Mouse (Mus musculus) T-cell, adult 2 months (primary cell): ENCODE data around the gene Slc5a11.

ENCODE experiments used
- DNase-seq: peaks from one replicate; pipeline ENCODE4 v3.0.0; 2022; ENCODE audit warnings: low spot score

Gene Slc5a11

DNA sequence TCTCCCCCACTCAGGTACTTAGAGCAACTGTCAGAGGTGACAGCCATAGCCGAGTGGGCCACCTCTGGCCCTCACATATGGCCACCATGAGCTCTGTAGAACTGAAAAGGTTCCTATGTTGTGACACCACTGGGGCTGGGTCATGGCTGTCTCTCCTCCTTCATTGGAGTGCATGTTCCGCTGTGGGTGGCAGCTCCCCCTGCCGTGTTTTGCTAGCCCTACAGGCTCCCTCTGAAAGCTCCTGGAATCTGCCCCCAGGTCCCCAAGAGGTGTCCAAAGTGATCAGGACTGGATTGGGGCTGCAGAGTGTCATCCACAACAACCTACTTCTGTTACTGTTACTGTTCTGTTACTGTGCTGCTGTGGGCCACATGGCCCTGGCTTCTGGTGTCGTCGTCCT is 2.3 kb upstream of the Slc5a11 start:
- no peak for DNase-seq

DNA sequence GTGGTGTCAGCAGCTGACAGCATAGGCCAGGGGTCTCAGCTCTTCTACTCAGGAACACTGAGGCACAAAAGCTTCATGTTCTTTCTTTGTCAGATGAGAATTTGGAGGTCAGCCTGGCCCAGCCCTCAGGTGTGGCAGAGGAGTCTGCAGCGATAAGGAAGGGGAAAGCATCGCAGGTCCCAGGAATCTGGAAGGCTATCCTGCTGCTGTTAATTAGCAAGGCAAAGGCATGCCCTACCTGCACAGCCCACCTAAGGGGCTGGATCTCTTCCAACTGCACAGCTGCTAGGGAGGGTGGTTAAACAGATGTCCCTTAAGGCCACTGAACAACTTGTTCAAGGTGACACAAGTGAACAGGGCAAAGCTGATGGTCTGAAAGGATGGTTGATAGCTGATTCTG is 558 bp downstream of the Slc5a11 start:
- no peak for DNase-seq

DNA sequence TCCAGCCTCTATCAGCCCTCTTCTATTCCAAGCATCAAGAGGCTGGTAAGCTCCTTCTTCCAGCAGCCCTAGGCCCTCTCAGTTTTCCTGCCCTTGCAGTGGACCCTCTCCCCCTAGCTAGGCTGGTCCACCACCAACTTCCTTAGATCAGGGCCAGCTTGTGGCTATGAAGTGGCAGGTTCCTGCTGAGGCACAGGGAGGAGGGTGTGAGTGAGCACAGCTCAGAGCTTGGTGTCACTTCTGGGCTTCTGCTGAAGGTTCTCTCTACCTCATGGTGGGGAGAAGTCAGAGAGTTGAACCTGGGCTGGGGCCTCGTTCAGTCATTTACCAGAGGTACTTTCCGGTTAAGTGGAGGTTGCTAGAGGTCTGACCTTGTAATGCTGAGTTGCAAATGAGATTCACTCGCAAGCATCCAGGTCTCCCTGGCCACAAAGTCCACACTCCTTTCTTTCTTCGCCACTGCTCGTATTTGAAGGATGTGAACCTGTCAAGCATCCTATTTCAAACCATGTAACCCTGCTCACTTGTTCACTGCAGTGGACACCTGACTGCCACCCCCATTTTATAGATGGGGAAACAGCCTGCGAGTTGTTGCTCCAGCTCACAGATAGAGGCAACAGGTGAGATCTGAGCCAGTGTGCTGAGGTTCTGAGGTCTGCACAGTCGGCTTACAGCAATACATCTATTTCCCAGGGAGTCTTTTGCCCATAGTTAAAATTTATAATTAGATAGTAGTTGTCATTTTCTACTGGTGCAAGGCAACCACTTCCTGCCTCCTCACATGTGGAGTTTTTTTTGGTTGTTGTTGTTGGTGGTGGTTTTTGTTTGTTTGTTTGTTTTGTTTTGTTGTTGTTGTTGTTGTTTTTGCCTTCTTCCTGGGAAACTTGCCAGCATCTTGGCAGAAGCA is 3.1 kb downstream of the Slc5a11 start:
- no peak for DNase-seq

DNA sequence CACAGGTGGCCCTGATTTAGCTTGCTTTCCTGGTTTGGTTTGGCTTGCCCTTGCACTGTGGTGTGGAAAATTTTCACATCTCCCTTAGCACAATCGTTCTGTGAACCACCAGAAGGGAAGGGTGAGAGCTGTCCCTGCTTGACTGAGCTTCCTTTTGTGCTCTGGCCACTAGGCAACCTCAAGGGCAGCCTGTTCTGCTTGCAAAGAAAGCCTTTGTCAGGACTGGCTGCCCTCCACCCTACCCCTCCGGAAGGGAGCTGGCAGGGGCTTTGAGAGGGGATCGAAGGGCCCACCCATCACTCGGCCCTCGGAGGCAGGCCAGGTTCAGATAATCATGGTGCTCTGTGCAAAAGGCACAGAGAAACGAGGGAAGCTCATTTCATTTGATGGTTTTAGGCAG is 4.0 kb downstream of the Slc5a11 start:
- DNase-seq, result no peak

DNA sequence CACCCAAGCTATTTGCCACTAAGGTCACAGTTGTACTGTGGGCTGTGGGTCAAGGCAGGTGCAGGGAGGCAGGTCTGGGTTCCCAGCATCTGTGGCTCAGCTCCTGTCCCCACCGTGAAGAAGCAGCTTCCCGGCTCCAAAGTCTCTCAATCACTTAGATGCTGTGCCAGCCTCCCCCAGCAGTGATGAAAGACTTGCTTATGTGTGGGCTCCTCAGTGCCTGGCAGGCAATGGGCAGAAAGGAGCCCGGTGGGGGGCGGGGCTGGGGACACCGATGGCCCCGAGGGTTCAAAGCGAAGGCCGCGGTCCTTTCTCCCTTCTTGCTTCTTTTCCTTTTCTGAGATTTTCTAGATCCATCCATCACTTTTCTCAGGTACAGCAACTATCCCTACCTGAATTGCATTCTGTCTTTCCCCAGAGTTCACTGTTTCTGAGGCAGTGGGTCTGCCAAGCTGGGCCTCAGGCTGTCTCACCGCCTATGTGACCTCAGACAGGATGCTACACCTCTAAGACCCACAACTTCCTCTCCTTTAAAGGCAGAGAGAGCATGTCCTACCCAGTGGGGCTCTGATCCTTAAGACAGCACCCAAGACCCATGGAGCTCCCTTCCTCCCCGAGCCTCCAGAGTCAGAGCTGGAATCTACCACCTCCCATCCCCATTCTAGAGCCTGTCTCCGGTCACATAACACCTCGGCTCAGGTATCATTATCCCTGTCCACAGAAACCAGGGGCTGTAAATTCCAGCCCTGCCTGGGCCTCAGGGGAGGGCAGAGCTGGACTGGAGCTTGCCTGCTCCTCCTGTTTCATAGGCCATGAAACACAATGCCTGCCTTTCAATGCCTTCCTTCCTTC is 5.4 kb downstream of the Slc5a11 start:
- no peak for DNase-seq

DNA sequence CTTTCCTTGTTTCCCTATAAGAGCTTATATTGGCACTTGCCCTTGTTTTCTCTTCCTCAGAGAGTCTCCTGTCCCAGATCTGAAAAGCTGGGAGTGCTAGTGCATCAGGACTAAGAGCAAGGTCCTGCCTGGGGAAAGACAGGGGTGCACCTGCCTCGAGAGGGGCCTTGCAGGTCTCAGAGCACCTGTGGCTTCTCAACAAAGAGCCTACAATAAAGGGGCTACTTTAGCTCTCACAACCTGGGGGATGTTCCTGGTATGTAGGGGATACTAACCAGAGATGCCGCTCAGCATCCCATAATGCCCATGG is 6.0 kb downstream of the Slc5a11 start:
- DNase-seq, result no peak

DNA sequence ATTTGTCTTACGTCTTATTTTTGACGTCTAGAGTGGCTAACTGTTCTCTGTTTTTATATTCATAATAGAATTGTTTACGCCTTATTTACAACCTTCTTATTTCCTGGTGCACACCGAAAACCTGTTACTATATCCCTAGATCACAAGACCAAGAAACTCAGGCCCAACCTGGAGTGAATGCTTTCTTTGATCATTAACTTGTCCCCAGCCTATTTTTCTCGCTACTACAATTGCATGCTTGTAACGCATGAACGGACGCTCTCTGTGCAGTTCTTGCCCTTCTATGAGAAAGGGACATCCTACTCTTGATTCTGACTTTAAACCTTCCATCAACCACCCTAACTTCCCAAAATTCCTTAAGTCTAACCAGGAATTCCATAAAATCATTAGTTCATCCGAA is 9.5 kb downstream of the Slc5a11 start:
- DNase-seq, result no peak

DNA sequence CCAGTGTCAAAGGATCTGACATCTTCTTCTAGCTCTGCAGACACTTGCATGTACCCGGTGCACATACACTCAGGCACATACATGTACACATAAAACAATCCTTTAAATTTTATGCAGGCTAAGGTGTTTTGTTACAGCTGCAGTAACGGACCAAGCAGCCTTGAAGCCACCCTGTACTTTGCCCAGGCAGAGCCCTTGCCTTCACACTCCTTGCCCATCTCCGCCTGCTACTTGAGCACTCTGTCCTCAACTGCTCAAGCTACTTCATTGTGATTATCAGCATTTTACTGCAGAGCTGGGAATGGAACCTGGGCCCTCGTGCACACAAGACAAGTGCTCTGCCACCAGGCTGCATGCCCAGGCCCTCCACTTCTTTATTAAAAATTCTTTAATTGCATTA is 10.6 kb downstream of the Slc5a11 start:
- no peak for DNase-seq

DNA sequence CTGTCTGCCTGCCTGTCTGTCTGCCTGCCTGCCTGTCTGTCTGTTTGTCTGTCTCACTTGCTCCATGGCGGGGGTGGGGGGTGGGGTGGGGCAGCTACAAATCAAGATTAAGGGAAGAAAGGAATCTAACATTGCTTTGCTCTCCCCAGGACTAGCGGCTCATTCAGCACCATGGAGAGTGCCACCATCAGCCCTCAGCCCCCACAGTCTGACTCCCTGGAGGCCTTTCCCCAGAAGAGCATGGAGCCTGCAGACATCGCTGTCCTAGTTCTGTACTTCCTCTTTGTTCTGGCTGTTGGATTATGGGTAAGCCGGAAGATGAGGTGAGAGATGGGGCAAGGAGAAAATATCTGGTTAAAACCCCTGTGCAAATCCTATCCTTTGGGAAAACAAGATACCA is 20.9 kb downstream of the Slc5a11 start:
- DNase-seq, result no peak

DNA sequence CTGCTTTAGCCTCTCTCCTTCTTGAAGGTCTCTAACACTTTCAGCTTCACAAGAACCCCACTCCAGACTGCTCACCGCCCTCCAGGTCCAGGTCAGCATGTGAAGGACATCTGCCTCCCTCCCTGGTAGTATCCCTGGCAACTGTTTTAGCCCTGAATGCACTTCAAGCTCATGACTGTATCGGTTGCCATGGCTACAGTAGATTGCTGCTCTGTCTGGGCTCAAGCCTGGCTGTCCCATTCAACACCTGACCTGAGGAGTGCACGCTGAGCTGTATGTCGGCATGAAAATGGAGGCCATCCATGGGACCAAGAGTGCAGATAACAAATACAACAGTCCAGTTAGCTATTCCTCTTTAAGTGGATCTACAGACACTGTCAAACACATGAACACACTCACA is 24.0 kb downstream of the Slc5a11 start:
- no peak for DNase-seq

DNA sequence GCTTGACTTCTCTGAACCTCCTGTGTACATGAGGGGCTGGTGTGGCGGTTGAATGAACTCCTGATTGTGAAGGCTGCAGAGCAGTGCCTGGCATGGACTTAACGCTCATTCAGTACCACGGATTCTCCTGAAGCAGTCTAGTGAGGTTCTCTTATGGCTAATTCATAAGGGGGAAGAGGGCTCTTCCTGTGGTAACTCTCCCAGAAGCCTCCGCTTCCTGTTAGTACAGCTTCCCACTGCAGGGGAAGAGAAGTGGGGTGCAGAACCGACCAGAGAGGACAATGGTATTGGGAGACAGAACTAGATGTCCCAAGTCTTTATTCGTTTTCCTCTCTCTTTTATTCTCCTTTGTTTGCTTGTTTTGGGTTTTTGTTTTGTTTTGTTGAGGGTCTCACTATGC is 25.5 kb downstream of the Slc5a11 start:
- DNase-seq, result no peak

DNA sequence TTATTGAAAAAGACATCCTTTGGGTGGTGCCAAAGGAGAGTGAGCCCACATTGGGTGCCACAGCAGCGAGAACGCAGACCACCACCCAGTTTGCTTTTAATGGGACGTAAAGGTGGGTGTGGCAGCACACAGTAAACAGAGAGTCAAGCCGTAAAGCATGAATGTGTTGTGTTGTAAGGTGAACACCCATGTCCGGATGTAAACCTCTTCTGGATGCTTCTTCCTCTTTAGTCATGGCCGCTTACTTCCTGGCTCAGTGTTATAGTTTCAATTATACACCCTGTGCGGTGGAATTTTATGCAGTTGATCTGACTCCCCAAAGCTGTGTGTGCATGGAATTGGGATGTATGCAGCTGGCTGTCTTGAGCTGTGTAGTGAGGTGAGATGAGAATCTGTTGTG is 27.7 kb downstream of the Slc5a11 start:
- DNase-seq, result no peak

DNA sequence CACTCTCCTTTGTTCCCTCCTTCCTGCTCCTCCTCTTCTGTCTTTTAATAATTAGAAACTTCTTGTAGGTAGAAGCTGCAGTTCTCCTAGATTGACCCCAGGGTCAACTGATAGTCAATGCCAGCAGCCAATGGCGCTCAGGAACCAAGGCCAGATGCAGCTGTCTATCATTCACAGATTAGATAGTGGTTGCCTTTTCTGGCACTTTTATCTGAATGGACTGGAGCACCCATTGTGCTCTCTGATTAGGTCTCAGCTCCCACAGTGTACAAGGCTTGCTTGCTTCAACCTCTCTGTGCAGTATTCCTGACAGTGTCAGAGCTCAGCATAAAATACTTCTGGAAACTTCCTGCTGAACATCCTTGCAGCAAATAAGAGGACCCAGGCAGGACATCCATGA is 30.3 kb downstream of the Slc5a11 start:
- no peak for DNase-seq

DNA sequence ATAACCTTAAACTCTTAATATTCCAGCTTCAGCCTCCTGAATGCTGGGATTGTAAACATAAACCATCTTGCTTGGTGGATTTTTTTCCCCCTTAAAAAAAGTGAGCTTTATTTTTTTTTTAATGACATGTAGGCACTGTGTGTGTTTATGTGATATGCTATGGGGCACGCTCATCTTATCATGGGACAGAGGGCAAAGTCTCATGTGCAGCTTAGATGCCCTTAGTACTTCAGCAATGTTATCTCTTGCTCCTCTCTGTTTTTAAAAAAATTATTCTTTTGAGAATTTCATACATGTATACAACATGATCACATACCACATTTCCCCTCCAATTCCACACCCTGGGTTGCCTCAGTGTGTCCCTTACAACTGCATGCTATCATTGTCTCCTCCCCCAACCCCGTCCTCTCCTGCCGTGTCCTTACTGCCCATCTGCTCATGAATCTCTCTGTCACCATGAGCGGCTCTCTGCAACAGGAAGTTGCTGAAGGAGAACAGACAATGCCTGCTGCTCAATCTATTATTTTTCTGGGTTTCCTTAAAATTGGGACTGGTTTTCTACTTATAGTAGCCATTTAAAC is 32.0 kb downstream of the Slc5a11 start:
- DNase-seq, result no peak

DNA sequence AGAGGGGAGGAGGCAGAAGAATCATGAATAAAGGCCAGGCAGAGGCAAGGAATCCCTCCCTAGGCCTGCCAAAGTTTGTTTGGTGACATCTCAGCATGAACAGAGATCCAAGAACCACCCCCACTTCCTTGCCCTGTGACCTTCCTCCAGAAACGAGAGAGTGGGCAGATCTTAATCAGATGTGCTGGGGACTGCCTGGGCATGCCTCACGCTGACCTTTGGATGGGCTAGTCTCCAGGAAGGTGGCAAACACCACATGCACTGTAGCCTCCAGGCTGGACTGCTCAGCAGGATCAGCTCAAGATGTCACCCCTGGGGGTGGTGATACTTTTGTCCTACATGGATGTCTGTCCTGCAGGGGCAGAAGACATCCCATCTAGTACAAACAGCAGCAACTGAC is 33.6 kb downstream of the Slc5a11 start:
- no peak for DNase-seq

DNA sequence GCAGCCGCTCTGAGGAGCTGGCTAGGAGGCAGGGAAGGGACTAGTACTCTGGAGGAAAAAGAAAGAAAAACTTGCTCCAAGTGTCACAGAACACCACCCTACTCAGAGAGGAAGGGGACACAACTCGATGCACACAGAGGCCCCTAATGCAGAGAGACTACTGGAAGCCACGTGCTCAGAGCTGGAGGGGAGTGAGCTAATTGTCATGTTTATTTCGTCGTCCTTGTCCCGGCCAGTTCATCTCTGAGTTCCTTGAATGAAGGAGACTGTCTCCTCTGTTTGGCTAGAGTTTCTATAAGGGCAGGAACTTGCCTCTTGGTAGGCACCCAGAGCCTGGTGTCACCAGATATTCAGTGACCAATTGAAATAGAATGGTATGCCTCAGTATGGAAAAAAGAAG is 36.8 kb downstream of the Slc5a11 start:
- DNase-seq, result no peak

DNA sequence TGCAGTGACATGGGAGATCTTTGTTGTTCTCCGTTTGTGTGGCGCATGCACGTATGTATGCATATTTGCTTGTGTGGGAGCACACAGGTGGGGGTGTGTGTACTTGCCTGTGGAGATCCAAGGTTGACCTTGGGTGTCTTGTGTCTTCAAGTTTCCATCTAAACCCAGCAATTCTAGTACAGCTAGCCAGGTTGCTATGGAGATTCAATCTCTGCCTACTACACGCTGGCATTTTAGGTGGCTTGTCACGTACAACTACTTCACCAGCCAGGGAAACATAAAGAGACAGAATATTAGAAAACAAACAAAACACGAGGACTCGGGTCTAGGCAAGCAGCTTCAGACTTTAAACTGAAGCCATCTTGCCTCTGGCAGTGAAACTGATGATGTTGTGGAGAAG is 38.8 kb downstream of the Slc5a11 start:
- DNase-seq, result no peak

DNA sequence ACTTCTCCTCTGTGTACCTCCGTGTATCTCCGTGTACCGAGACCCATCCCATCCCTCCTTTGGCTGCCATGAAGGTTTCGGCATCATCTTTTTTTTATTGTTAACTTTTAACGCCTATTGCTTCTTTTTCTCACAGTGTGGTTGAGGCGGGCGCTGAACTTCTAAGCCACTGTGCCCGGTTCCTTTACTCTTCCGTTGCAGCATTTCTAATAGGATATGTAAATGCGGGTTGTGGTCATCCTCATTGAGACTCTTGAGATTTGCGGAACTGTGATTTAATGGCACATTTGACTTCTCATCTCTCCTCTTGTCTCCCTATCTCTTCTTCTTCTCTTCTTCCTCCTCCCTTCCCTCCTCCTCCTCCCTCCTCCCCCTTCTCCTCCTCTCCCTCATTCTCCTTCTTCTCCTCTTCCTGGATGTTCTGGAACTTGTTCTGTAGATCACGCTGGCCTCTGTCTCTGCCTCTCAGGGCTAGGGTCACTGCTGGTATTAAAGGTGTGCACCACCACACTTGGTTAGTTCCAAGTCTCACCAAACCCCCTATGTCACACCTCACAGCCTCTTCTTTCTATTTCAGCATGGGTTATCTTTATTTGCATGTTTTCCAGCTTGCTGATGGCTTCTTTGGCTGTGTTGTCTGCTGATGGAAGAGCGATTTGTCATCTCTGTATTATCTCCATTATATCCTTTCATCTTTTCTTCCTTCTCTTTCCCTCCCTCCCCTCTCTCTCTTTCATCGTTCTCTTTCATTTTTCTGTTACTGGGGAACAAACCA is 39.8 kb downstream of the Slc5a11 start:
- no peak for DNase-seq

DNA sequence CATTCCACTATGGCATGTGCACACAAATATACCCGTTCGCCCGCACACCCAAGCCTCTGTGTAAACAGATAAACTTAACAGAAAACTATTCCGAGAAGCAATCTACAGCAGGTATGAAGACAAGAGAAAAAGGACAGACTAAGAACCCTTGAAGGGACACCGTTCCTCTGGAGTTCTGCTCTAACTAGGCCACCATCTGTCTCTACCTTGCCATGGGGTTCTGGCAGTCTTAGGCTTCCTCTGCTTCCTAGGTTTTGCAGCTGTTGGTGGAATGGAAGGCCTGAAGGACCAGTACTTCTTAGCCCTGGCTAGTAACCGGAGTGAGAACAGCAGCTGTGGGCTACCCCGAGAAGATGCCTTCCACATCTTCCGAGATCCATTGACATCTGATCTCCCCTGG is 43.5 kb downstream of the Slc5a11 start:
- no peak for DNase-seq

DNA sequence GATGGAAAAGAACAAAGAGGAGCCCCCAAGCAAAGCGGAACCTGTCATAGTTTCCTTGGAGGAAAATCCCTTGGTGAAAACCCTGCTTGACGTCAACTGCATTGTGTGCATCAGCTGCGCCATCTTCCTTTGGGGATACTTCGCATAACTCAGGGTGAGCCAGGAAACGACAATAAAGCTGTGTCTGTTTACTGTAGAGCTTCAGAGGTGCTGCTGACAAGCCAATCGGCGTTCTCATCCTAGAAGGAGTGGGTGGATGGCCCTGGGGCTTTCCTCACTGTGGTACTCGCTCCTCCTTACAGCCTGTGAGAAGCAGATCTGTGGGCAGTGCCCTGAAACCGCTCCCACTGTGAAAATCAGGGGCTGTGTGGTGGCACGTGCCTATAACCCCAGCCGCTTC is 58.5 kb downstream of the Slc5a11 start:
- no peak for DNase-seq

DNA sequence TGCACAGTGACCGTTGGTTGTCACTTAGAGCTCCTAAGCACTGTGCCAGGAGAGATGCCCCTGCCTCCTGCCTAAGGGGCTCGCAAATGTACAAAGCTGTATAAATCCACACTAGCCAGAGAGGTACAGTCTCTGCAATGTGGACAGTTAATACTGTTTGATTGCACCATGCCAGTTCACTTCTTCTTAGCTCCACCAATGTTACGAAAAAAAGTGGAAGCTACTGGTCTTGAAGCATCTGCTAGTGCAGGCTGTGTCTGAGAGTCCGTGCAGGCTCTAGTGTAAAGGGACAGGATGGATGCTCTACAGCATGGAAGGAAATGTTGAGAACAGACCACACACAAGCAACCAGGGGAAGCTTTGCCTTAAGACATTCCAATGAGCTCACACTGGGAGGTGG is 62.0 kb downstream of the Slc5a11 start:
- DNase-seq, result no peak

DNA sequence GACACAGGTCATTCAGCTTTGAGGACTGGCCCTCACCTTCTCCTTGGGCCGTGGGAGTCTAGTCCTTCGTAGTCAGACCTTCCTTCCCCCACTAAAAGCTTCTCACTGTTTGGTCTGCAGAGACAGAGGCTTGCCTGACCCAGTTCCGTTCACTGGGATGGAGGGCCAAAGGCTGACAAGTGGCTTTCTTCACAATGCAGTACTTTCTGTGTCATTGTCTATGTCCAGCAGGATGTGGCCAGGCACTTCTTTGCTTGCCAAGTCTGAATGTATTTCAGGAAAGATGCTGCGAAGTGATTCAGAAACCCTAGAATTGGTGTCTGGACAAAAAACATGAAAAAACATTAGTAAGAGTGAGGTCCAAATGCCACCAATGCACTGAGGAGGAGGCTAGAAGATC is 65.2 kb downstream of the Slc5a11 start:
- DNase-seq, result no peak
